Mouse (Mus musculus): ENCODE measurements around the gene Iqsec1.

Gene Iqsec1

GRCm38 (mm10) chr6:90786589-90786988 is 201.9 kb downstream of the Iqsec1 start:
- no peak for DNase-seq (ENCODE audit: low read depth in 1 of 2, low spot score in 2 of 2)

- DNase-seq (ENCODE audit: low read depth in 1 of 2, low spot score in 2 of 2): no peak
Observed at GRCm38 (mm10) chr6:90783945-90784344, 204.5 kb downstream of the Iqsec1 start.

GRCm38 (mm10) chr6:90783176-90783575 is 205.3 kb downstream of the Iqsec1 start:
- no peak for DNase-seq (ENCODE audit: low read depth in 1 of 2, low spot score in 2 of 2)

GRCm38 (mm10) chr6:90781921-90782770 is 206.3 kb downstream of the Iqsec1 start:
- DNase-seq (ENCODE audit: low read depth in 1 of 2, low spot score in 2 of 2): no peak

- no peak for DNase-seq (ENCODE audit: low read depth in 1 of 2, low spot score in 2 of 2)
Observed at GRCm38 (mm10) chr6:90780532-90780931, 208.0 kb downstream of the Iqsec1 start.

GRCm38 (mm10) chr6:90778841-90779240 is 209.6 kb downstream of the Iqsec1 start:
- DNase-seq (ENCODE audit: low read depth in 1 of 2, low spot score in 2 of 2): no peak

GRCm38 (mm10) chr6:90777302-90777701 is 211.2 kb downstream of the Iqsec1 start:
- no peak for DNase-seq (ENCODE audit: low read depth in 1 of 2, low spot score in 2 of 2)

GRCm38 (mm10) chr6:90775606-90776005 is 212.9 kb downstream of the Iqsec1 start:
- no peak for DNase-seq (ENCODE audit: low read depth in 1 of 2, low spot score in 2 of 2)

- no peak for DNase-seq (ENCODE audit: low read depth in 1 of 2, low spot score in 2 of 2)
Observed at GRCm38 (mm10) chr6:90773811-90774233, 214.7 kb downstream of the Iqsec1 start.

- no peak for DNase-seq (ENCODE audit: low read depth in 1 of 2, low spot score in 2 of 2)
Observed at GRCm38 (mm10) chr6:90772120-90772519, 216.4 kb downstream of the Iqsec1 start.

- no peak for DNase-seq (ENCODE audit: low read depth in 1 of 2, low spot score in 2 of 2)
Observed at GRCm38 (mm10) chr6:90768526-90768925, 220.0 kb downstream of the Iqsec1 start.

GRCm38 (mm10) chr6:90767874-90768273 is 220.6 kb downstream of the Iqsec1 start:
- no peak for DNase-seq (ENCODE audit: low read depth in 1 of 2, low spot score in 2 of 2)

- no peak for DNase-seq (ENCODE audit: low read depth in 1 of 2, low spot score in 2 of 2)
Observed at GRCm38 (mm10) chr6:90764753-90765152, 223.7 kb downstream of the Iqsec1 start.

GRCm38 (mm10) chr6:90763959-90764591 is 224.4 kb downstream of the Iqsec1 start:
- DNase-seq (ENCODE audit: low read depth in 1 of 2, low spot score in 2 of 2): no peak

GRCm38 (mm10) chr6:90763295-90763694 is 225.2 kb downstream of the Iqsec1 start:
- DNase-seq (ENCODE audit: low read depth in 1 of 2, low spot score in 2 of 2): no peak

GRCm38 (mm10) chr6:90762120-90762736 is 226.3 kb downstream of the Iqsec1 start:
- DNase-seq (ENCODE audit: low read depth in 1 of 2, low spot score in 2 of 2): no peak

- no peak for DNase-seq (ENCODE audit: low read depth in 1 of 2, low spot score in 2 of 2)
Observed at GRCm38 (mm10) chr6:90761301-90762056, 227.0 kb downstream of the Iqsec1 start.

GRCm38 (mm10) chr6:90760886-90761285 is 227.6 kb downstream of the Iqsec1 start:
- no peak for DNase-seq (ENCODE audit: low read depth in 1 of 2, low spot score in 2 of 2)

GRCm38 (mm10) chr6:90759754-90760153 is 228.7 kb downstream of the Iqsec1 start:
- no peak for DNase-seq (ENCODE audit: low read depth in 1 of 2, low spot score in 2 of 2)

- no peak for DNase-seq (ENCODE audit: low read depth in 1 of 2, low spot score in 2 of 2)
Observed at GRCm38 (mm10) chr6:90758155-90758554, 230.3 kb downstream of the Iqsec1 start.

- DNase-seq (ENCODE audit: low read depth in 1 of 2, low spot score in 2 of 2): no peak
Observed at GRCm38 (mm10) chr6:90757427-90757883, 231.0 kb downstream of the Iqsec1 start.

Data from monocyte, adult 2 months (primary cell).